Mouse (Mus musculus): ENCODE results near the gene Ackr4. TPM values are rescaled to one million over a fixed set of nuclear protein-coding genes. Genes with fewer than 3 reads are reported as not detected.

The Ackr4 gene
- 0.44 TPM in 2 replicates for polyA plus RNA-seq (2015; fragmentation: Nextera tagmentation; extraction: Ambion mirVana)

DNA sequence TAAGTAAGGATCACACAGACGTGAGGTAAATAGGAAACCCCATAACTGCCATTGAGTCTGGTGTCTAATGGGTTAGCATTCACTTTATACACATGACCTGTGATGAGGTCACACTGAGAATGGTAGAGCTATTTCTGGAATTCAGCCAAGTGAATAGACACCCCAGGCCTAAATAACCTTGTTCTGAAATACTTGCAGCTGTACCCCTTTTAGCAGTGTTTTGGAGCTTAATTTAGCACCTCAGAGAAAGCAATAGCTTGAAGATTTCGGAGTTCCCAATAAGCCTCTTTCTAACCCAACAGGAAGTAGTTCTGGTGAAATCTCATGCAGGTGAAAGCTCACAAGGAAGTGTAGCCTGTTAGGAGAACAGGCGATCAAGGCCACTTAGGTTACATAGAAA lies at the start of gene Ackr4:
TSS of gene Ackr4 (minus strand) at position 101 of the 400 bp plus-strand sequence.
- DNase-seq: no peak
- Histone ChIP-seq H3K9me3 (replicated peaks) (no peaks in the 10 kb centered on the region), H3K4me1 (replicated peaks) (no peaks in the 10 kb centered on the region), H3K9ac (no peak within 1 kb of the TSS), H3K4me3 (replicated peaks) (no peak within 1 kb of the TSS), H3K27me3 (no peaks in the 10 kb centered on the region), H3K27ac (no peak within 1 kb of the TSS), H3K4me2 (no peak within 1 kb of the TSS), H3K36me3 (no peaks in the 10 kb centered on the region)
- ATAC-seq (ENCODE audit: low read depth): no peak
- 67% methylated on average over 3 of the region's 3 CpGs for WGBS (ENCODE audit: insufficient replicate concordance)

GRCm38 (mm10) chr9:104172342-104172741 lies 45.6 kb upstream of the Ackr4 start:
- no peaks in the 10 kb centered on the region for H3K4me1 ChIP-seq (replicated peaks)
- no peak overlapping the region for H3K9ac ChIP-seq
- no peak overlapping the region for H3K4me3 ChIP-seq (replicated peaks)
- DNase-seq (no peak), ATAC-seq (ENCODE audit: low read depth) (no peak)
- no peaks in the 10 kb centered on the region for H3K27me3 ChIP-seq
- H3K27ac ChIP-seq: no peak overlapping the region
- peaks cover 63% of the 10 kb centered on the region for H3K36me3 ChIP-seq
- H3K9me3 ChIP-seq (replicated peaks): no peaks in the 10 kb centered on the region
- no peak overlapping the region for H3K4me2 ChIP-seq
- 85% methylated on average over 6 of the region's 6 CpGs for WGBS (ENCODE audit: insufficient replicate concordance)

GRCm38 (mm10) chr9:104171651-104172050 lies 44.9 kb upstream of the Ackr4 start:
- Histone ChIP-seq H3K9me3 (replicated peaks) (no peaks in the 10 kb centered on the region), H3K4me2 (no peak overlapping the region), H3K36me3 (peaks cover 64% of the 10 kb centered on the region), H3K4me1 (replicated peaks) (no peaks in the 10 kb centered on the region), H3K27me3 (no peaks in the 10 kb centered on the region), H3K27ac (no peak overlapping the region), H3K9ac (no peak overlapping the region), H3K4me3 (replicated peaks) (no peak overlapping the region)
- no peak for DNase-seq
- 78% methylated on average over 6 of the region's 6 CpGs for WGBS (ENCODE audit: insufficient replicate concordance)
- ATAC-seq (ENCODE audit: low read depth): no peak

GRCm38 (mm10) chr9:104169986-104170385 lies 43.3 kb upstream of the Ackr4 start:
- no peaks in the 10 kb centered on the region for H3K4me1 ChIP-seq (replicated peaks)
- H3K4me2 ChIP-seq: no peak overlapping the region
- WGBS (ENCODE audit: insufficient replicate concordance): 84% methylated on average over 10 of the region's 10 CpGs
- no peak overlapping the region for H3K9ac ChIP-seq
- H3K27ac ChIP-seq: no peak overlapping the region
- peaks cover 63% of the 10 kb centered on the region for H3K36me3 ChIP-seq
- DNase-seq (no peak), ATAC-seq (ENCODE audit: low read depth) (no peak)
- H3K4me3 ChIP-seq (replicated peaks): no peak overlapping the region
- no peaks in the 10 kb centered on the region for H3K27me3 ChIP-seq
- H3K9me3 ChIP-seq (replicated peaks): no peaks in the 10 kb centered on the region

DNA sequence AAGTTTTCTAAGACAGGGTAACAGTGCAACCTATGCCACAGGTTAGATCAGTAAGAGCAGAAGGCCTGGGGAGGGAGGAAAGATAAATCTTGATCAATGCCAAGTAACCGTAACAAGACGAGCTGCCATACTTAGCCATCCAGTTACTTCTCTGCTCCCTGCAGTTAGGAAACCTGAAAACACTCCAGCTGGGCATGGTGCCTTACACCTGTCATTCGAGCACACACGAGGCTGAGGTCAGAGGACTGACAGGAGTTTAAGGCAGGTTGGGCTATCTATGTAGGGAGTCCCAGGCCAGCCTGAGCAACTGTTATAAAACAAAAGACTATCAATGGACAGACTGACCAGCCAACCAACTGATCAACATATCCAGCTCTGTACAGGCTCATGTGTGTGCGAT lies 39.2 kb upstream of the Ackr4 start:
- ATAC-seq (ENCODE audit: low read depth) (no peak), DNase-seq (no peak)
- H3K36me3 ChIP-seq: peaks cover 77% of the 10 kb centered on the region

GRCm38 (mm10) chr9:104164194-104164593 lies 37.5 kb upstream of the Ackr4 start:
- no peaks in the 10 kb centered on the region for H3K9me3 ChIP-seq (replicated peaks)
- no peaks in the 10 kb centered on the region for H3K4me1 ChIP-seq (replicated peaks)
- no peak overlapping the region for H3K4me3 ChIP-seq (replicated peaks)
- no peak overlapping the region for H3K9ac ChIP-seq
- DNase-seq (no peak), ATAC-seq (ENCODE audit: low read depth) (no peak)
- H3K36me3 ChIP-seq: peaks cover 80% of the 10 kb centered on the region
- H3K27me3 ChIP-seq: no peaks in the 10 kb centered on the region
- WGBS (ENCODE audit: insufficient replicate concordance): 82% methylated on average over 5 of the region's 5 CpGs
- H3K4me2 ChIP-seq: no peak overlapping the region
- H3K27ac ChIP-seq: no peak overlapping the region

More for the DNA sequence above, 39.2 kb upstream of the Ackr4 start:
- WGBS (ENCODE audit: insufficient replicate concordance): 84% methylated on average over 5 of the region's 5 CpGs
- no peak overlapping the region for H3K27ac ChIP-seq
- H3K9ac ChIP-seq: no peak overlapping the region
- no peak overlapping the region for H3K4me3 ChIP-seq (replicated peaks)
- H3K4me1 ChIP-seq (replicated peaks): no peaks in the 10 kb centered on the region
- H3K27me3 ChIP-seq: no peaks in the 10 kb centered on the region
- no peaks in the 10 kb centered on the region for H3K9me3 ChIP-seq (replicated peaks)
- H3K4me2 ChIP-seq: no peak overlapping the region

GRCm38 (mm10) chr9:104161117-104161516 lies 34.4 kb upstream of the Ackr4 start:
- DNase-seq (no peak), ATAC-seq (ENCODE audit: low read depth) (peak; percentile 84)
- Histone ChIP-seq H3K27ac (0 out of 2 replicates have a peak overlapping the region, but pooled peaks have one; percentile 47), H3K4me2 (no peak overlapping the region), H3K27me3 (no peaks in the 10 kb centered on the region), H3K4me3 (replicated peaks) (no peak overlapping the region), H3K36me3 (peaks cover 89% of the 10 kb centered on the region), H3K9me3 (replicated peaks) (no peaks in the 10 kb centered on the region), H3K4me1 (replicated peaks) (no peaks in the 10 kb centered on the region), H3K9ac (no peak overlapping the region)
- 64% methylated on average over 7 of the region's 7 CpGs for WGBS (ENCODE audit: insufficient replicate concordance)

DNA sequence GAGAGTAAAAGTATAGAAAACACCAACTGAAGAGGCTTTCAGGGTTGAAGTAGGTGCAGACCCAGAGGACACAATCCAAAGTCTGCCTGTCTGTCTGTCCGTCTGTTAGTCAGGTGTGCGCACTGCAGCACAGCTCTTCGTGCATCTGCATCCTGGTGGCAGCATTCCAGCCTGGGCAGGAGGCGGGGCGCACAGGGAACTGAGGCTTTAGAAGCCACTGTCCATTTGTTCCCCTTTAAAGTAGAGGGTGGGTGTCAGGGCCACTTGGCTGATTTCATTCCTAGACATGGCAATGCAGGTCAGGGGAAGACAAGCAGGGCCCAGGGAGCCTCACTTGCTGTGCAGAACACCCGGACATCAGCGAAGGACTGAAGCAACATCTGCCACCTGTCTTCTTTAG lies 30.6 kb upstream of the Ackr4 start:
- WGBS (ENCODE audit: insufficient replicate concordance): 89% methylated on average over 7 of the region's 7 CpGs
- Histone ChIP-seq H3K27ac (no peak overlapping the region), H3K27me3 (no peaks in the 10 kb centered on the region), H3K9me3 (replicated peaks) (no peaks in the 10 kb centered on the region), H3K36me3 (peaks cover 91% of the 10 kb centered on the region), H3K4me1 (replicated peaks) (no peaks in the 10 kb centered on the region), H3K4me2 (no peak overlapping the region), H3K9ac (no peak overlapping the region), H3K4me3 (replicated peaks) (no peak overlapping the region)
- no peak for DNase-seq
- ATAC-seq (ENCODE audit: low read depth): no peak

GRCm38 (mm10) chr9:104156506-104156905 lies 29.8 kb upstream of the Ackr4 start:
- H3K36me3 ChIP-seq: peaks cover 91% of the 10 kb centered on the region
- 87% methylated on average over 8 of the region's 8 CpGs for WGBS (ENCODE audit: insufficient replicate concordance)
- no peak for DNase-seq

GRCm38 (mm10) chr9:104155100-104155715 lies 28.5 kb upstream of the Ackr4 start:
- peaks cover 89% of the 10 kb centered on the region for H3K36me3 ChIP-seq
- ATAC-seq (ENCODE audit: low read depth): no peak
- no peak for DNase-seq

More at GRCm38 (mm10) chr9:104156506-104156905, 29.8 kb upstream of the Ackr4 start:
- no peak overlapping the region for H3K4me3 ChIP-seq (replicated peaks)
- ATAC-seq (ENCODE audit: low read depth): no peak
- no peak overlapping the region for H3K27ac ChIP-seq
- H3K27me3 ChIP-seq: no peaks in the 10 kb centered on the region
- no peak overlapping the region for H3K4me2 ChIP-seq
- H3K9ac ChIP-seq: no peak overlapping the region
- H3K4me1 ChIP-seq (replicated peaks): no peaks in the 10 kb centered on the region
- H3K9me3 ChIP-seq (replicated peaks): no peaks in the 10 kb centered on the region

GRCm38 (mm10) chr9:104152121-104152520 lies 25.4 kb upstream of the Ackr4 start:
- H3K4me3 ChIP-seq (replicated peaks): no peak overlapping the region
- no peak overlapping the region for H3K27ac ChIP-seq
- DNase-seq: no peak
- 86% methylated on average over 7 of the region's 7 CpGs for WGBS (ENCODE audit: insufficient replicate concordance)
- no peaks in the 10 kb centered on the region for H3K9me3 ChIP-seq (replicated peaks)
- peaks cover 67% of the 10 kb centered on the region for H3K36me3 ChIP-seq
- H3K4me2 ChIP-seq: no peak overlapping the region
- no peaks in the 10 kb centered on the region for H3K4me1 ChIP-seq (replicated peaks)
- H3K9ac ChIP-seq: no peak overlapping the region
- ATAC-seq (ENCODE audit: low read depth): no peak
- H3K27me3 ChIP-seq: no peaks in the 10 kb centered on the region

More at GRCm38 (mm10) chr9:104155100-104155715, 28.5 kb upstream of the Ackr4 start:
- no peaks in the 10 kb centered on the region for H3K9me3 ChIP-seq (replicated peaks)
- no peak overlapping the region for H3K27ac ChIP-seq
- H3K4me1 ChIP-seq (replicated peaks): no peaks in the 10 kb centered on the region
- no peak overlapping the region for H3K4me3 ChIP-seq (replicated peaks)
- H3K9ac ChIP-seq: no peak overlapping the region
- H3K27me3 ChIP-seq: no peaks in the 10 kb centered on the region
- H3K4me2 ChIP-seq: no peak overlapping the region
- 81% methylated on average over 14 of the region's 14 CpGs for WGBS (ENCODE audit: insufficient replicate concordance)

GRCm38 (mm10) chr9:104148969-104149368 lies 22.2 kb upstream of the Ackr4 start:
- Histone ChIP-seq H3K4me3 (replicated peaks) (no peak overlapping the region), H3K27me3 (no peaks in the 10 kb centered on the region), H3K36me3 (peaks cover 38% of the 10 kb centered on the region), H3K4me1 (replicated peaks) (no peaks in the 10 kb centered on the region), H3K27ac (no peak overlapping the region), H3K9ac (no peak overlapping the region), H3K9me3 (replicated peaks) (no peaks in the 10 kb centered on the region), H3K4me2 (no peak overlapping the region)
- DNase-seq: no peak
- ATAC-seq (ENCODE audit: low read depth): no peak
- 78% methylated on average over 7 of the region's 7 CpGs for WGBS (ENCODE audit: insufficient replicate concordance)
